Mouse (Mus musculus): ENCODE data around the gene Ifrd2.
A peak's percentile ranks its signal among the peaks of the same experiment; 100 is the strongest.

Ifrd2 gene

GRCm38 (mm10) chr9:107600745-107601144 lies 13.3 kb downstream of the Ifrd2 start:
- no peak for DNase-seq

- DNase-seq = no peak
Observed at GRCm38 (mm10) chr9:107601275-107601674, 13.8 kb downstream of the Ifrd2 start.

- DNase-seq = peak; percentile 93 to 96
Observed at GRCm38 (mm10) chr9:107602068-107602648, 14.7 kb downstream of the Ifrd2 start.

GRCm38 (mm10) chr9:107603251-107603650 lies 15.8 kb downstream of the Ifrd2 start:
- no peak for DNase-seq

- DNase-seq = no peak
Observed at GRCm38 (mm10) chr9:107605041-107605661, 17.7 kb downstream of the Ifrd2 start.

GRCm38 (mm10) chr9:107606591-107606990 lies 19.1 kb downstream of the Ifrd2 start:
- DNase-seq = no peak

DNA sequence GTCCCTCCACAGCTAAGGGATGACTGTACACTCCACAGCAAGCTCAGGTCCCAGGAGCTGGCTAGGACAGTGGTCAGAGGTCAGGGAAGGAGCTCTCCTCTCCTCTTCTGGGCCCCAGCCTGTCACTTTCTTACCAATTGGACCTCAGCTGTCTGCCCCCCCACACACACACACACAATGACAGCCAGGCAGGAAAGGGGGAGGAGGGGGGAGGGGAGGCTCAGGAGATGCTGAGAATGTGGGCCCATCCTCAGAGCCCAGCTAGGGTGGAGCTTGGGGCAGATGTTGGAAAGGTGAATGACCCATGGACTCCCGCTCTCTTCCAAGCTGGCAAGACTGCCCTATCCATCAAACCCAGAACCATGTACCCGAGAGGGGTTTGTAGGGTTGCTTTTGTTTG lies 19.6 kb downstream of the Ifrd2 start:
- no peak for DNase-seq

DNA sequence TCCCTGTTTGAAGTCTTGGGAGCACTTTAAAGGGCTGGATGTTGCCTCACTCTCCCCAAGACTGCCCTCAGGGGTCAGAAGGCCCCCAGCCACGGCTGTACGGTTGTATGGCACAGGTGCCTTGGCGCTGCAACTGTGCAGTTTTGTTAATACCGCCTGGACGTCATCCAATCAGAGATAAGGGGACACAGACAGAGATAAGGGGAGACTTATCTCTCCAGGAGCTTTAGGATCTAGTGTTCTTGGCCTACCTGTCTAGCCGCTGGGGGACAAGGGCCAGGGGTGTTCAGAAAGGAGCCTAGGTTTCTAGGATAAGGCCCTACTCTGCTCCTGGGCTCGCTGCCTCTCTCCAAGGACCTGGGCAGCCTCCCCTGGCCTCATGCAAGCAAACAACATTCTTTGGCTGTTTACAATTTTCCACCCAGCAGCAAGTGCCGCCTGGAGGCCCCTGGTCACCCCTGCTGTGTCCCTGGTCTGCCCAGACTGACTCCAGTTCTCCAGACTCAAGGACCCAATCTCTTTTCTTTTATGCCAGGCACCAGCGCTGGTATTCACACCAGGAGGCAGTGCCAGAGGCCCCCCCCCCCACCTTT lies 20.3 kb downstream of the Ifrd2 start:
- DNase-seq = no peak

- no peak for DNase-seq
Observed at GRCm38 (mm10) chr9:107608741-107609432, 21.4 kb downstream of the Ifrd2 start, which contains the start of gene Sema3b. Gene Sema3b (minus strand): TSS chr9:107609229.

DNA sequence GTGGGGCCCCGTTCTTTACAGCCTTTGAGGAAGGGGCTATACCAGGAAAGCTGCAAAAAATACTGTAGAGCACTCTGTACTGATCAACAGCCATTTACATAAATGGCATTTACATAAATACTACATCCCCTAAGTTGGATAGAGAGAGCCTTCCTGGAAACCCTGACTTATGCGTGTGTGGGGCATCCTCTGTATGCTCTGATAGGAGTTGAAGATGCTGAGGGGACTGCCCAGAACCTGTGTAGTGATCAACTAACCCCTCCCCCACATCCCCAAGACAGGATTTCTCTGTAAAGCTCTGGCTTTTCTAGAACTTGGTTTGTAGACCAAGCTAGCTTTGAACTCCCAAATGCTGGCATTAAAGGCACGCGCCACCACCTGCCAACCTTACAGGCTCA lies 22.0 kb downstream of the Ifrd2 start:
- no peak for DNase-seq

DNA sequence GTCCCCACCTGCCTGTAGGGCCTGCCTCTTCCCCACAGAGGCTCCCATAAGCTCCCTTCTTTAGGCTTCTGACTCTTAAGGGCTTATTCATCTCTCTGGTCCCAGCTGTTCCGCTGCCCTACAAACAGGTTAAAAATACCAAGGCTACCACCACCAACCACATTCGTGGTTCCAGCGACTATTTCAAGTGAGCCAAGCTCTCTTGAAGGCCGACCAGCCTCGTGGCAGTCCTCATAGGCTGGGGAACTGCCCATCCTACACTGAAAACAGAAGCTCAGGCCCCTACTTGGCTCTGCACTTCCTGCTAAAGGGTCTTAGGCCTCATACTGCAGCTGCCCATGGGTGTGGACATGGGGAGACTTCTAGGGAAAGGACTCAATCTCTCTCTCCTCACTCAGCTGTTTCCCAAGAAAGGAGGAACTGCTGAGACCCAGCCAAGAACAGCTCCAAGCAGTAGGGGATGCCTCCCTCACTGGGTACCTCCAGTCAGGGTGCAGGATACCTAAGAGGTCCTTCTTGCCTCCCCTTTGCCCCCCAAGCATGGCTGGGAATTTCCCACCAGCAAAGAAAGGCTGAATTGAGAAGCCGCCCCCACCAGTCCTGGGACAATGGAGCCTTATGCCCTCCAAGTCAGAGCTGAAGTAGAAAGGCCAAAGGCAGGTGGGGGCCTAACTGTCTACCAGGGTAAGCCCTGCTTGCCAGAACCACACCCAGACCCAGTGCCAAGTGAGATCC lies 24.2 kb downstream of the Ifrd2 start:
- no peak for DNase-seq

DNA sequence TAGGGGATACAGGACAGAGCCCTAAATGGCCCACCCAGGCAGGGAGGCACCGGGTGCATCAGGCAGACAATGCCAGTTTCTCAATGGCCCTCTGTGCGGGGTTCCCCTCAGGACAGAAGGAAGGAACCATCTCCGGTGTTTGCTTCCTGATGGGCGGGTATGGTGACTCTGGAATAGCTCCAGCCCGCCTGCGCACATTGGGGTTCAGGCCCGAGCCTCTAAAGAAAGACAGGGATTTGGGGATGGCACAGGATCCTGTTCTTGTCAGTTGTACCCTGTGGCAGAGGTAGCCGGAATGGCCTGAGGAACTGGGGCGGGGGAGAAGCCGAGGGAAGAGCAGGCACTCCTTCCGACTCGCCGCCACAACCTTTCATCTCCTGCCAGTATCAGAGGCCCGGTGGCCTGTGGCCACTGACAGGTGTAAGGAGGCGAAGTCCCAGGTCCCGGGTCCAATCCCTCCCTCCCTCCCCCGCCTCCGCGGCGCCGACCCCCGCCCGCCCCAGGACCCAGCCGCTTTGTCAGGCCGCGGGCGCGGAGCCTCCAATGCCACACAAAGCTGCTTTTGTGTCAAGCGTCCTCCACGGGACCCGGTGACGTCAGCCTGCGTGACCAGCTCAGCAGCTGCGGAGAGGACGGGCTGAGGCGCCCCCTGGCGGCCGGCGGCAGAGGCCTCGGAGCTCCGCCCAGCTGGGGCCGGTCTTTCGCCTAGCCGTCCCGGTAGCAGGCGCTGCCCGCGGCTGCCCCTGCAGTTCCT lies 24.9 kb downstream of the Ifrd2 start:
- DNase-seq = peak; percentile 99 to 100

DNA sequence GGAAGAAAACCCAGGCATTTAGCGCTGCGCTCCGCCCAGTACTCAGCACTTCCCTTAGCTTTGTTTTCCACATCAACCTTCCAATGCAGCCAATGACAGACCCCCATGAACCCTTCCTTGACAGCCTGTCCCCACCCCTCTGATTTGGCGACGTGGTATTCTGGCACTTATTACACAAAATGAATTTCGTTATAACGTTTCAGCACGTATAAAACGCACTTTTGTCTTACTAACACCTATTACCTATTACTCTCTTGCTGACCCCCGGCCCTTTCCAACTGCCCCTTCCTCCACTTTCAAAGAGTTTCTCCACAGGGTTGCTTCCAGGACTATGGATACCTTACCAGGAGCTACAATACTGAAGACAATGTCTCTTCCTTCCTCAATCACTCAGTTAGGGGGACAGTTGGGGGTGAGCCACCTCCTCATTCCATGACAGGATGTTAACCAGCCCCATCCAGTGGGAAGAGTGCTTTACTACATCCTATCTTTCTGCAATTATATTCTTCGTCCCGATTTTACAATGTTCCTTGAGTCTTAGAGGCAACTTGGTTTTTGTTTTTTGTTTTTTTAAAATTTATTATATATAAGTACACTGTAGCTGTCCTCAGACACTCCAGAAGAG lies 25.6 kb downstream of the Ifrd2 start:
- DNase-seq = no peak

DNA sequence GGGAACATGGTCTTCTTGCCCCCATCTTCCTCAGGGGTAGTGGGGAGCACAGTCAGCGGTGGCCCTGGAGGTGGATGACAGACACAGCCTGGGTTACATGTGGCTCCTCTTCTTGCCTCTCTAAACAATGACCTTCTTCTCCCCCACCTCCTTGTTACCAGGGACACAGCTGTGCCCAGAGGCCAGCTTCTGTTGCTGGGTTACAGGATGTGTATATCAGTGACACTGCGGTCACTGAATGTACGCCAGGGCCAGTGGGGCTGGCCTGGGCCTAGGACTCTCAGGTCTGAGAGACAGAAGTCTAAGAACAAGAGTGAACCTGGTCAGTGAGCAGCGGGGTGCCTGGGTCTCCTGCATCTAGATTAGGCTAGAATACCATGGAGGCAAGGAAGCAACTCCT lies 27.6 kb downstream of the Ifrd2 start:
- no peak for DNase-seq

- no peak for DNase-seq
Observed at GRCm38 (mm10) chr9:107617461-107617860, 30.0 kb downstream of the Ifrd2 start.

DNA sequence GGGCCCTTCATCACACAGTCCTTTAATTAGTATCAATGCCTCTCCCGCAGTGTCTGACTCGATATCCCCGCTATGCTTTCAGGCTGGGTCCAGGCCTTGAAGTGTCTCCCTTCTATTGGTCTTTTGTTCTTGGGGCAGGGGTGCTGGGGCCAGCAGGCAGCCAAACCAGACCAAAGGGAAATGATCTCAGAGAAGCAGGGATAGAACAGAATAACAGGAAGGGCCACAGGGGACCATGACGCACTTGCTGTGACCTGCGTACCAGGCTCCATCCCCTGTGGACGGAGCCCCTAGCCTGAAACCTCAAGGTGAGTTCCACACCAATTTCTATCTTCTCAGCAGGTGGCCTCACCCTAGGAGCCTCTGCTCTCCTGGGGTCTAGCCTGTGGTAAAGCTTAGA lies 30.7 kb downstream of the Ifrd2 start:
- no peak for DNase-seq

DNA sequence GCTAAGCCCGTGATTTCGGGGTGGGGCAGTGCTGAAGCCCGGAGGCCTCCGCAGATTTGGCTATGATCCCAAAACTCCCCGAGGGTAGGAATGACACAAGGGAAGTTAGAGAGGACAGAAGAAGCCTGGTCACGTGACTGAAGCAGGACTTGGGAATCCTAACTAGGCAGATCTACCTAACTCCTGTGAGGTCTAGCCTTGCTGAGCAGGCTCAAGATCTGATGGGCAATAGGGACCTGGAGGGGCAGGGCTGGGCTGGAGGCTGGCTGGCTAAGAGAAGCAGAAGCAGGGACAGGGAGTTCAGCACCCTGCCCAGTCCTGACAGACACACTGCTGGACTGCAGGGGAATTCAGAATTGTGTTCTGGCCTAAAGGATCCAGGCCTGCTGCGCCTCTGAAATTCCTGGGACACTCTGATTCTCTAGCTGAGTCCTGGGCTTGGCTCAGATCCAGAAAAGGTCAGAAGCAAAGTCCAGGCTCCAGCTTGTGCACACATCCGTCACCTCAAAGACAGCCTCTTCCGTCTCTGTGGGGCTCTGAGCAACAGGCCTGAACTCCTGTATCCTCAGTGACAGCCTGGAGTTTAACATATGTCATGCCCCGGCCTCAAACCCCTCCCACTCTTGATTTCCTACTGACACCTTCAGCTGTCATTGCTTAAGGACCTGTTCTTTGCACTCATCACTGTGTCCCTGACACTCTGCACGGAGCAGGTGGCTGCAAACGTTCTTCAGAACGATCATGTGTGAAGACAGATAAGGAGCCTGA lies 31.5 kb downstream of the Ifrd2 start:
- DNase-seq = no peak

DNA sequence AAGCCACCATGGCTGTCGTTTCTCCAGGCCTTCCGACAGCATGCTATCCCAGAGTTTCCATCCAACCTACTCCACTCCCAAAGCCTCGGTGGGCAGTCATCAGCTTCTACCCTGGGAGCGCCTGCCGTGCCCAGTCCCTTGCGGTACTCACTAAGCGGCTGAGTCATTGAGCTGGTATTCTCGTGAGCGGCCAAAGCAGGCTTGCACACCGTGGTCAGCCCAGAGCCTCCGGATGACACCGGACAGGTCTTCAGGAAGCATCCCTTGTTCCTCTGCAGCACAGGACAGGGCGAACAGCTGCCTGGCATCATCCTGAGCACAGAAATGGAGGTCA lies 32.1 kb downstream of the Ifrd2 start:
- DNase-seq = no peak

DNA sequence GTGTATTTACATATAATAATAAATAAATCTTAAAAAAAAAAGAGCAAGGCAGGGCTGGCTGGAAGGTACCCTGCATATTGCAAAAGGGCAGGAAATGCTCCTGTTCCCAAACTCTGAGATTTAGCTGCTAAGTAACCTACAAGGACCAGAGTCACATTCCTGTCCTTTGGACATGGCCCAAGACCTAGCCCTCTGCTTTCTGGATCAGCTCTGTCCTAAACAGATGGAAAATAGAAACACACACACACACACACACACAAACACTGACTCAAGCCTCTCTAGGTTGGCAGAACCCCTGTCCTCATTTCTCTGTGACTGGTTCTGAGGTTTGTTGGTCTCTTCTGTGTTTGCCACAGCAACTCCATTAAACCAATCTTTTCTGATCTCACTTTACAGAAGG lies 33.5 kb downstream of the Ifrd2 start:
- DNase-seq = no peak

GRCm38 (mm10) chr9:107624539-107624938 lies 37.1 kb downstream of the Ifrd2 start:
- no peak for DNase-seq

DNA sequence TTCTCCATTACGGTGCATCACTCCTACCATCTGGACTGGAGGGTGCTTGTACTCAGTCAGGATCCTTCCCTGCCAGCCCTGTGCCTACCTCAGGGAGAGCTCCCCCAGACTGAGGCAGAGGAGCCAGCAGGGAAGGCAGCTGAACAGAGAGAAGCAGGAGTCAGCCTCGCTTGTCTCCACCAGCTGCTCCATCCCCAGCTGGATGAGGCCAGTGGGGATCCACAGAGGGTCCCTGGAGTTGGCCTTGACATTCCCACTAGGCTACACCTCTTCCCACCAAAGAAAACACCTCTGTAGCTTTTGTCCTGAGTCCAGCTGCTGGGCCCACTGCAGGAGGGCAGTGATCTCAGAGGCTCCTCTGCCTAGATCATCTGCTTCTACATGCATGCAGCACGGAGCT lies 37.5 kb downstream of the Ifrd2 start:
- no peak for DNase-seq

All from cerebellum, postnatal 36 days (tissue).